Mouse (Mus musculus) neural tube, embryonic 11.5 days (tissue): ENCODE measurements around the gene Gm44511. TPM values are rescaled to one million over a fixed set of nuclear protein-coding genes. Genes with fewer than 3 reads are reported as not detected.
"Not testable (repeated sequence)": the region's sequence is repeated elsewhere in the genome, so short reads cannot be mapped to it uniquely, and the experiment has no call there.

Source experiments
- ATAC-seq: fragments of 200-750 bp; cut with Nextera tagmentation; 2 replicates; pipeline ENCODE4 v1.8.0; 2017; ENCODE audit warnings: moderate number of reproducible peaks, mild to moderate bottlenecking, moderate TSS enrichment, moderate library complexity; ENCODE audit not compliant: insufficient read depth, low FRiP score, low TSS enrichment
- DNase-seq: peaks from one replicate; pipeline ENCODE4 v3.0.0-alpha.2; 2015; ENCODE audit warnings: low spot score
- H3K27ac ChIP-seq: fragments of 300-500 bp; sonication (generic); 2 replicates; pipeline ENCODE4 v1.5.1; 2014; ENCODE audit warnings: low read depth, mild to moderate bottlenecking, low read length
- H3K27me3 ChIP-seq: fragments of 300-500 bp; sonication (generic); 2 replicates; pipeline ENCODE4 v1.6.1; 2014; ENCODE audit warnings: mild to moderate bottlenecking, low read length, mixed read lengths; ENCODE audit not compliant: control insufficient read depth, insufficient read depth
- H3K36me3 ChIP-seq: fragments of 300-500 bp; sonication (generic); 2 replicates; pipeline ENCODE4 v1.6.1; 2014; ENCODE audit warnings: mild to moderate bottlenecking, low read length, moderate library complexity, mixed read lengths; ENCODE audit not compliant: control insufficient read depth, insufficient read depth
- H3K4me1 ChIP-seq: fragments of 300-500 bp; sonication (generic); 2 replicates; pipeline ENCODE4 v1.6.1; 2014; ENCODE audit warnings: low read length, mixed read lengths; ENCODE audit not compliant: control insufficient read depth, insufficient read depth
- H3K4me2 ChIP-seq: fragments of 300-500 bp; sonication (generic); 2 replicates; pipeline ENCODE4 v1.6.1; 2014; ENCODE audit warnings: low read depth, mild to moderate bottlenecking, moderate library complexity
- H3K4me3 ChIP-seq: fragments of 300-500 bp; sonication (generic); 2 replicates; pipeline ENCODE4 v1.5.1; 2014; ENCODE audit warnings: low read depth, low read length
- H3K9ac ChIP-seq: fragments of 300-500 bp; sonication (generic); 2 replicates; pipeline ENCODE4 v1.6.1; 2014; ENCODE audit warnings: mild to moderate bottlenecking, low read length
- H3K9me3 ChIP-seq: fragments of 300-500 bp; sonication (generic); 2 replicates; pipeline ENCODE4 v1.6.1; 2016; ENCODE audit warnings: low read length; ENCODE audit not compliant: control insufficient read depth
- WGBS: fragments of 180-500 bp; shearing (Covaris S2); extraction: QIAGEN DNeasy Blood & Tissue Kit; methylation state at CpG from one replicate; pipeline ENCODE4 v1.1.7; 2014; 5-methylcytosine and 5-hydroxymethylcytosine counted together
- polyA plus RNA-seq: library from polyadenylated mRNA; unstranded; fragments of >200 nt; fragmentation: Nextera tagmentation; extraction: Ambion mirVana; gene quantifications from 2 replicates; pipeline ENCODE4 v1.2.1, GENCODE M21; 2014

Gm44511 gene
- polyA plus RNA-seq, 1 experiment from 2014 or later: not detected

- Histone ChIP-seq H3K4me2 (peak overlapping the region; percentile 35), H3K4me3 (peak overlapping the region; percentile 57), H3K9ac (peak overlapping the region; percentile 54)
- WGBS: 0% methylated on average over 20 of the region's 20 CpGs
- H3K36me3 ChIP-seq, H3K9me3 ChIP-seq, H3K27me3 ChIP-seq, H3K4me1 ChIP-seq, H3K27ac ChIP-seq: not testable (repeated sequence)
- peak; percentile 49 for ATAC-seq
- peak; percentile 86 for DNase-seq
Observed at GRCm38 (mm10) chr6:128798772-128799143, 27.4 kb downstream of the Gm44511 start.

DNA sequence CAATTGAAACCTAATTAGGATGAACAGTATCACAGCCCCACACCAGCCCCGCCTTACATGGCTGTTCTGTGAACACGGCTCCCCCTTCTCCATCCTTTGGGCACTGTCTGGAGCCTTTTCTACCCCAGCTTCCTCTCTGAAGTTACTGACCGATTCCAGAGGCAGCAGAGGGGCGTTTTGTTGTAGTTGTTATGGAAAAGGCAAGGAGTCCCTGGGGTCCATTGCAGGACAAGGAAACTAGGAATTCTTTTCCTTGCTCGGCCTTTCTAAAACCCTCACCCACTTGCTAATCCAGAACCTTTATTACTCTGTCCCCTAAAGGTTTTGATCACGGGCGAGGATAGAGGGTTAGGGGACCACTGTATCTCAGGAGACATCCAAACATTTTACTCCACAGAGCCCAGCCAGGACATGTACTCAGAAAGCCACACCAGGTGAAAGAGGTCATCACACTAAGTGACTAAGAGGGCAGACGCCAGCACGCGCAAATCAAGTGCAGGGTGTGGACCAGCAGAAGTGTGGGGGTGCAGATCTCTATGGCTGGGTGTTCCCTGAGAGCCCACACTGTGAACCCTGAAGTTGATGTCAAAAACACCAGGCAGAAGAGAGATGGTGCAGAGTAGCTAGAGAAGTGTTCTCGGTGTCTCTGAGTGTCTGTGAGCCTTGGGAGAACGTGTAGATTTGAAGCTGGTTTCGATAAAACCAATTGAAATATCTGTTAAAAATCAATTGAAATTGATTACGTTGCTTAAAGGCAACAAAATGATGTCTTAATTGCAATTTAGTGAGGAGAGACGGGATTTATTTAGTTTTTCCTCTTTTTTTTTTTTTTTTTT is 28.0 kb downstream of the Gm44511 start:
- H3K9ac ChIP-seq: peak overlapping the region; percentile 30; the same call in 1 of the 2 replicates
- no peaks in the 10 kb centered on the region for H3K4me1 ChIP-seq
- peak overlapping the region; percentile 57 for H3K4me3 ChIP-seq
- DNase-seq (peak; percentile 43), ATAC-seq (no peak)
- H3K4me2 ChIP-seq: peak overlapping the region; percentile 51
- no peak overlapping the region for H3K27ac ChIP-seq
- no peaks in the 10 kb centered on the region for H3K36me3 ChIP-seq
- no peaks in the 10 kb centered on the region for H3K9me3 ChIP-seq
- WGBS: 13% methylated on average over 15 of the region's 15 CpGs
- no peaks in the 10 kb centered on the region for H3K27me3 ChIP-seq

- Histone ChIP-seq H3K4me2 (peak overlapping the region; percentile 51; the same call in 1 of the 2 replicates), H3K4me1 (no peaks in the 10 kb centered on the region), H3K36me3 (no peaks in the 10 kb centered on the region), H3K9me3 (no peaks in the 10 kb centered on the region), H3K27ac (no peak overlapping the region), H3K27me3 (no peaks in the 10 kb centered on the region), H3K4me3 (no peak overlapping the region), H3K9ac (no peak overlapping the region)
- ATAC-seq: no peak
- WGBS: 77% methylated on average over 12 of the region's 12 CpGs
- peak; percentile 10 for DNase-seq
Observed at GRCm38 (mm10) chr6:128797185-128797905, 28.8 kb downstream of the Gm44511 start.

DNA sequence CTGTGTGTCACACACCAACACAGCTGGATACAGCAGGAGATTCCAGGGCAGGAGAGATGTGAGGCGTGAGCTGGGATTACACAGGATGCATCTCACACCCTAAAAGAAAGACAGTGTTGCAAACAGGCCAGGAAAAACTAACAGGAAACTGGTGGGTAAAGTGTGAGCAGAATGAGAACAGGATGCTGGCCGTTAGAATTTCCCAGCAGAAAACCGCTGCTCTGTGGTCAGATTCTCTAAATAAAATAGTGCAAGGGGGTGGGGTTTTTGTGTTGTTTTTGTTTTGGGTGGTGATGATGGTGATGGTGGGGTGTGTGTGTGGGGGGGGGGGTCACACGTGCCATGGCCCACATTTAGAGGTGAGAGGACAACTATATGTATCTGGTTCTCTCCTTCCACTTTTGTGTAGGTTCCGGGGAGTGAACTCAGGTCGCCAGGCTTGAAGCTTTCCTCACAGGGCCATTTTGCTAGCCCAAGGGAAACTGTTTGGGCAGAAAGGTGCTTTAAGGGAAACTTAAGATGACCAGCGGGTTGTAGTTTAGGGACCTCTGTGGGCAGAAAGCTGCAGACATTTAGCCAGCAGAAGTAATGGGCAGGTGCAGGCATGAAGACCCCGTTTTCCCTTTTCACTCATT is 29.7 kb downstream of the Gm44511 start:
- whole genome bisulfite sequencing: 73% methylated on average over 8 of the region's 8 CpGs
- ATAC-seq (no peak), DNase-seq (no peak)
- Histone ChIP-seq H3K27ac (no peak overlapping the region), H3K9ac (no peak overlapping the region), H3K4me2 (no peak overlapping the region), H3K4me3 (no peak overlapping the region), H3K27me3 (no peaks in the 10 kb centered on the region), H3K36me3 (no peaks in the 10 kb centered on the region), H3K9me3 (no peaks in the 10 kb centered on the region), H3K4me1 (no peaks in the 10 kb centered on the region)

- H3K27me3 ChIP-seq: no peaks in the 10 kb centered on the region
- H3K9me3 ChIP-seq: no peaks in the 10 kb centered on the region
- H3K27ac ChIP-seq: no peak overlapping the region
- H3K4me1 ChIP-seq: no peaks in the 10 kb centered on the region
- H3K9ac ChIP-seq: no peak overlapping the region
- DNase-seq (no peak), ATAC-seq (no peak)
- H3K4me2 ChIP-seq: no peak overlapping the region
- WGBS: 52% methylated on average over 6 of the region's 6 CpGs
- no peaks in the 10 kb centered on the region for H3K36me3 ChIP-seq
- H3K4me3 ChIP-seq: no peak overlapping the region
Observed at GRCm38 (mm10) chr6:128793734-128794133, 32.4 kb downstream of the Gm44511 start.

DNA sequence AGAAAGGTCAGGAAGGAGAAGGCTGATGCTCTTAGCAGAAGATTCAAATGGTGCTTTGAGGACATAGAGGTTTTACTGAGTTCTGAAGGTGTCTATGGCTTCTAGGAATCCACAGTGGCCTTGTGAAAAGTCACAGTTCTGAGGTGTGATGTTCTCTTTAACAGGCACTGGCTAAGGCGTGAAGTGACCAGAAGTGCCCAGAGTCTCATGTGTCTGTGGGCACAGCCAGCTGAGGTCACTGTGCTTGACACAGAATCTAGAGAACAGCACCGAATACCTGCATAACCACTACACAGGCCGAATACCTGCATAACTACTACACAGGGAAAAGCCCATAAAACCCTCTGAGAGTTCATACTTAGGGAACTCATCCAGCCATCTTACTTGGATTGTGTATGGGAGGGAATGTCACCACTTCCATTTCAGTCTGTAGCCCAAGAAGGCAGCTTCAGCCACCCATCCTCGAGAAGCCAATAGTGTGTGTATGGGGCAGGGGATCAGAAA is 35.6 kb downstream of the Gm44511 start:
- DNase-seq, H3K9ac ChIP-seq, H3K9me3 ChIP-seq, H3K27ac ChIP-seq, H3K4me3 ChIP-seq, H3K27me3 ChIP-seq, H3K36me3 ChIP-seq, H3K4me1 ChIP-seq, H3K4me2 ChIP-seq, ATAC-seq: not testable (repeated sequence)
- 72% methylated on average over 4 of the region's 4 CpGs for WGBS

- ATAC-seq: no peak
Observed at GRCm38 (mm10) chr6:128789115-128789514, 37.0 kb downstream of the Gm44511 start, which contains the start of gene Klrb1c. TSS of gene Klrb1c (minus strand) at chr6:128789215.

GRCm38 (mm10) chr6:128788517-128788916 is 37.6 kb downstream of the Gm44511 start:
- H3K9me3 ChIP-seq: no peaks in the 10 kb centered on the region
- H3K27ac ChIP-seq: no peak overlapping the region
- H3K4me1 ChIP-seq: no peaks in the 10 kb centered on the region
- H3K27me3 ChIP-seq: no peaks in the 10 kb centered on the region
- H3K4me2 ChIP-seq: no peak overlapping the region
- H3K4me3 ChIP-seq: no peak overlapping the region
- no peaks in the 10 kb centered on the region for H3K36me3 ChIP-seq
- DNase-seq: no peak
- 94% methylated on average over 1 of the region's 1 CpGs for WGBS
- ATAC-seq: no peak
- H3K9ac ChIP-seq: no peak overlapping the region

More at GRCm38 (mm10) chr6:128789115-128789514, 37.0 kb downstream of the Gm44511 start, which contains the start of gene Klrb1c:
- H3K27me3 ChIP-seq: no peaks in the 10 kb centered on the region
- H3K9me3 ChIP-seq: no peaks in the 10 kb centered on the region
- 89% methylated on average over 2 of the region's 2 CpGs for WGBS
- H3K27ac ChIP-seq: no peak within 1 kb of the TSS
- no peaks in the 10 kb centered on the region for H3K4me1 ChIP-seq
- no peak within 1 kb of the TSS for H3K4me3 ChIP-seq
- DNase-seq: no peak
- H3K36me3 ChIP-seq: no peaks in the 10 kb centered on the region
- H3K9ac ChIP-seq: no peak within 1 kb of the TSS
- H3K4me2 ChIP-seq: no peak within 1 kb of the TSS
